In genomic region chr12:112829244-112829864, GRCm38 (mm10) we compare ENCODE assay signal across 8 mouse cellular contexts. TPM values are rescaled to one million over a fixed set of nuclear protein-coding genes. Genes with fewer than 3 reads are reported as not detected.
DNase-seq lines count a peak whose midpoint lies in the region; ATAC-seq and TF ChIP-seq lines count a peak whose summit lies in the region.

Gene Cdca4 (minus strand): TSS chr12:112829423.

- no peak for TF ChIP-seq CTCF in MEL (IDR thresholded peaks at IDR 0.05 in 2 of 3, conservative IDR thresholded peaks at IDR 0.05 in 1 of 3; ENCODE audit: control insufficient read depth in 1 of 3, insufficient read depth in 1 of 3, low read depth in 2 of 3, low read length in 3 of 3, poor library complexity in 1 of 3, severe bottlenecking in 1 of 3)
- TF ChIP-seq CTCF in cerebellum, adult 2 months (IDR thresholded peaks at IDR 0.05; ENCODE audit: borderline replicate concordance, insufficient read depth, low read depth, low read length): no peak

- peaks cover 33 to 63% of the 10 kb centered on the region in 2 experiments for H3K4me1 ChIP-seq in MEL (ENCODE audit: control insufficient read depth in 1 of 2, insufficient read depth in 2 of 2, low read length in 2 of 2)
- no peaks in the 10 kb centered on the region; the same call in 1 of the 2 replicates for H3K4me1 ChIP-seq in cerebellum, adult 2 months (ENCODE audit: control insufficient read depth, insufficient read depth, low read length)
- peaks cover 36% of the 10 kb centered on the region for H3K4me1 ChIP-seq in lung, embryonic 16.5 days (replicated peaks; ENCODE audit: control insufficient read depth, insufficient read depth, low read length)

- peak; percentile 100 for DNase-seq in MEL (ENCODE audit: low read depth, low spot score)
- peak; percentile 98 to 99 for DNase-seq in cerebellum, adult 2 months
- DNase-seq in forelimb bud, embryonic 11.5 days (ENCODE audit: low read depth, low spot score): peak; percentile 95
- peak; percentile 79 for DNase-seq in layer of hippocampus, adult 9-10 months (ENCODE audit: low spot score)
- DNase-seq in ovary, postnatal 10 days (ENCODE audit: low spot score): peak; percentile 92
- peak; percentile 97 to 99 for DNase-seq in thymus, postnatal 10 days (ENCODE audit: low spot score in 2 of 2)

- no peak for TF ChIP-seq POLR2A in MEL (IDR thresholded peaks at IDR 0.05; ENCODE audit: control insufficient read depth in 1 of 2, insufficient read depth in 1 of 2, low read depth in 1 of 2, low read length in 2 of 2, poor library complexity in 1 of 2)
- TF ChIP-seq POLR2A in cerebellum, adult 2 months (IDR thresholded peaks at IDR 0.05; ENCODE audit: borderline replicate concordance, insufficient read depth, low read length): peak; percentile 82

- H3K36me3 ChIP-seq in MEL (ENCODE audit: control insufficient read depth in 1 of 2, insufficient read depth in 2 of 2, low read length in 2 of 2): peaks cover 30 to 63% of the 10 kb centered on the region in 2 experiments
- H3K36me3 ChIP-seq in lung, embryonic 16.5 days (ENCODE audit: control insufficient read depth, insufficient read depth, low read length): peaks cover 5% of the 10 kb centered on the region

- ATAC-seq in hematopoietic stem cell, adult 5-6 weeks (replicated peaks in 1 of 2; ENCODE audit: insufficient read depth in 1 of 2, low FRiP score in 2 of 2, low TSS enrichment in 1 of 2, low read depth in 1 of 2, poor library complexity in 2 of 2, severe bottlenecking in 2 of 2): peak; percentile 89
- ATAC-seq in lung, embryonic 16.5 days (ENCODE audit: low read depth): peak; percentile 98

- peak within 1 kb of the TSS; percentile 92 for H3K27ac ChIP-seq in MEL (ENCODE audit: control insufficient read depth, low read depth, low read length)
- peak within 1 kb of the TSS; percentile 58 for H3K27ac ChIP-seq in cerebellum, adult 2 months (ENCODE audit: insufficient read depth, low read length)
- H3K27ac ChIP-seq in lung, embryonic 16.5 days (ENCODE audit: low read length): peak within 1 kb of the TSS; percentile 92

- H3K9me3 ChIP-seq in MEL (replicated peaks; ENCODE audit: insufficient read depth, low read length): no peaks in the 10 kb centered on the region
- no peaks in the 10 kb centered on the region for H3K9me3 ChIP-seq in lung, embryonic 16.5 days (ENCODE audit: control insufficient read depth, low read length)

- peaks cover 67% of the 10 kb centered on the region for H3K79me2 ChIP-seq in MEL (ENCODE audit: control insufficient read depth, insufficient read depth, low read length, poor library complexity)

- no peak for TF ChIP-seq RAD21 in MEL (IDR thresholded peaks at IDR 0.05; ENCODE audit: low read depth, low read length)

- H3K4me2 ChIP-seq in lung, embryonic 16.5 days (ENCODE audit: low read depth, low read length): peak within 1 kb of the TSS; percentile 68

- WGBS in cerebellum, adult 2 months: under 1% methylated on average over 72 of the region's 72 CpGs
- WGBS in lung, embryonic 16.5 days: 2% methylated on average over 46 of the region's 72 CpGs

- no peaks in the 10 kb centered on the region for H3K27me3 ChIP-seq in MEL (ENCODE audit: control insufficient read depth in 1 of 2, insufficient read depth in 2 of 2, low read length in 2 of 2)
- no peaks in the 10 kb centered on the region for H3K27me3 ChIP-seq in cerebellum, adult 2 months (ENCODE audit: control insufficient read depth, insufficient read depth, low read length)
- H3K27me3 ChIP-seq in lung, embryonic 16.5 days (ENCODE audit: control insufficient read depth, insufficient read depth, low read depth, low read length): no peaks in the 10 kb centered on the region

- no peak for TF ChIP-seq EP300 in MEL (IDR thresholded peaks at IDR 0.05; ENCODE audit: low read depth in 1 of 2, low read length in 2 of 2)

- H3K4me3 ChIP-seq in MEL (ENCODE audit: control insufficient read depth in 1 of 2, insufficient read depth in 1 of 2, low read depth in 2 of 2, low read length in 2 of 2): peak within 1 kb of the TSS; percentile 81 to 90
- H3K4me3 ChIP-seq in cerebellum, adult 2 months (replicated peaks; ENCODE audit: insufficient read depth, low read depth, low read length): peak within 1 kb of the TSS; percentile 93
- H3K4me3 ChIP-seq in lung, embryonic 16.5 days (ENCODE audit: low read length): peak within 1 kb of the TSS; percentile 95

- peak within 1 kb of the TSS; percentile 93 for H3K9ac ChIP-seq in MEL (ENCODE audit: control insufficient read depth, low read depth, low read length, poor library complexity, severe bottlenecking)
- peak within 1 kb of the TSS; percentile 99 for H3K9ac ChIP-seq in lung, embryonic 16.5 days (ENCODE audit: low read length)

TF ChIP-seq in MEL, 35 proteins besides CTCF, POLR2A, EP300 and RAD21:
- 0 out of 2 replicates have a peak, but pooled peaks have one; percentile 4 for TF ChIP-seq GATA1 (IDR thresholded peaks at IDR 0.05; ENCODE audit: low read depth, low read length)
- no peak for TF ChIP-seq JUND (IDR thresholded peaks at IDR 0.05; ENCODE audit: low read depth, low read length)
- no peak for TF ChIP-seq POLR2AphosphoS2 (IDR thresholded peaks at IDR 0.05; ENCODE audit: low read length)
- TF ChIP-seq MAFK (IDR thresholded peaks at IDR 0.05; ENCODE audit: borderline replicate concordance, low read depth, low read length): no peak
- no peak for TF ChIP-seq KAT2A (conservative IDR thresholded peaks at IDR 0.05; ENCODE audit: low read depth, low read length)

RNA-seq across cellular contexts. Expression of gene Cdca4, which starts in this region (rescaled TPM):
- 245 and 279 TPM in 2 replicates for total RNA-seq in MEL (2012; rRNA removed)
- polyA plus RNA-seq in MEL (2012; ENCODE audit: insufficient read depth in 1 of 2, insufficient read length in 2 of 2, low read depth in 1 of 2, low replicate concordance in 2 of 2, missing spikeins in 1 of 2): 100 to 1,000 TPM in 1 of 2 experiments, not detected in 1; 274 TPM
- polyA plus RNA-seq in cerebellum, adult 2 months (2012; rRNA removed): 9.3 and 9.8 TPM in 2 replicates
- total RNA-seq in hematopoietic stem cell, adult 5-6 weeks (2017): 51.3 and 54.0 TPM in 2 replicates
- 105 and 108 TPM in 2 replicates for polyA plus RNA-seq in lung, embryonic 16.5 days (2015; fragmentation: Nextera tagmentation; extraction: Ambion mirVana)

Comparison
In these comparisons a context has a peak if more than half of its experiments do, and no peak if none do; other contexts are left out.
1. Peak in every context shown above with its lines: DNase-seq, ATAC-seq, H3K4me3 ChIP-seq and H3K27ac ChIP-seq.